Mouse (Mus musculus): Measurements from ENCODE around the gene Tnfrsf18.

DNA sequence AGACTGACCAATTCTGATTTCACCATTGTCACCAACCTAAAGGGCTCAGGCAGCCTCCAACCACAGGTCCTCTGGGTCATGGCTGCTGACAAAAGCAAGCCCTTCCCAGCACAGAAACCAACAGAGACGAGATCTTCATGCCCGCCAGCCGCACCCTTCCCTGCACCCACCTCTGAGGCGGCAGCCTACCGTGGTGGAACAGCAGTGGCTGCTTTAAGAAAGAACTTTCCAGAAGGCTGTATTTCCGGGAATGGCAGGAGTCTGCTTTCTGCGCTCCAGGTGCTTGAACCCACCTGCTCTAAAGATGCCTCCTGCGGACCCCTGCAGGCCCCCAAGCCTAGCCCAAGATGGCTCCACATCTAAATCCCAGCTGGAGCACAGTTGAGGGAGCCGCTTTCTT lies 32.9 kb downstream of the Tnfrsf18 start:
- TF ChIP-seq HCFC1 (IDR thresholded peaks at IDR 0.05; ENCODE audit: borderline replicate concordance, insufficient read depth, low read length) (no peak), CHD2 (IDR thresholded peaks at IDR 0.05; ENCODE audit: low read depth, low read length) (no peak), ZC3H11A (IDR thresholded peaks at IDR 0.05; ENCODE audit: borderline replicate concordance, low read depth, low read length) (no peak), ZNF384 (IDR thresholded peaks at IDR 0.05; ENCODE audit: low read depth, low read length) (no peak), MAFK (IDR thresholded peaks at IDR 0.05; ENCODE audit: insufficient read depth, low read depth, low read length) (no peak)
